Mouse (Mus musculus): ENCODE results near the gene Kazn.

Kazn gene

DNA sequence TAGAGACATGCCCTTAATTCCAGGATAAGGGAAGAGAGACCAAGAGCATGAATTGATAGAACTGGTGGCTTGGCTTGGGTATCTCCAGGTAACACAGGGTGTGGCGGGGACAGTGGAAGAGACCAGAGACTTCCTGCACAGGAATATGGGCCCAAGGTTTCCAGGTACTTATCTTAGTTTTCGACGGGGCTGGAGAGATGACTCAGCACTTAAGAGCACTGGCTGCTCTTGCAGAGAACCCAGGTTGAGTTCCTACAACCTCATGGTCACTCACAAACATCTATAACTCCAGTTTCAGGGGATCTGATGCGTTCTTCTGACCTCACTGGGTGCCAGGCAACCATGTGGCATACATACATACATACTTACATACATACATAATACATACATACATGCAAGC is 3.0 kb upstream of the Kazn start:
- no peak for DNase-seq (ENCODE audit: low read depth, low spot score)

DNA sequence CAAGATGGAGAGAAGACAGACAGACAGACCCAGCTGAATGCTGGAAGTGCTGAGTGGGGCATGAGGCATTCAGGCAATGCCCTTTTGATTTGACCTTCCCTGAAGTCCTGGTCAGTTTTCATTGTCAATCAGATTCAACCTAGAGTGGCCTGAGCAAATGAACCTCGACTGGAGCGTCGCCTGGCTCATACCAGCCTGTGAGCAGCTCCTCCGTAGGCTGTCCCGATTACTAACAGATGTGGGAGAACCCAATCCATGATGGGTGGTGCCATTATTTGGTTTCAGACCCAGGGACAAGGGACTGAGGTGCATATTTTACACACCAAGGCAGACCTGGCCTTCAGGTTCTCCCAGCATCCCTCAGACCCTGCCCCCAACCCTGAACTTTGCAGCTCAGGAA is 1.7 kb upstream of the Kazn start:
- no peak for DNase-seq (ENCODE audit: low read depth, low spot score)

DNA sequence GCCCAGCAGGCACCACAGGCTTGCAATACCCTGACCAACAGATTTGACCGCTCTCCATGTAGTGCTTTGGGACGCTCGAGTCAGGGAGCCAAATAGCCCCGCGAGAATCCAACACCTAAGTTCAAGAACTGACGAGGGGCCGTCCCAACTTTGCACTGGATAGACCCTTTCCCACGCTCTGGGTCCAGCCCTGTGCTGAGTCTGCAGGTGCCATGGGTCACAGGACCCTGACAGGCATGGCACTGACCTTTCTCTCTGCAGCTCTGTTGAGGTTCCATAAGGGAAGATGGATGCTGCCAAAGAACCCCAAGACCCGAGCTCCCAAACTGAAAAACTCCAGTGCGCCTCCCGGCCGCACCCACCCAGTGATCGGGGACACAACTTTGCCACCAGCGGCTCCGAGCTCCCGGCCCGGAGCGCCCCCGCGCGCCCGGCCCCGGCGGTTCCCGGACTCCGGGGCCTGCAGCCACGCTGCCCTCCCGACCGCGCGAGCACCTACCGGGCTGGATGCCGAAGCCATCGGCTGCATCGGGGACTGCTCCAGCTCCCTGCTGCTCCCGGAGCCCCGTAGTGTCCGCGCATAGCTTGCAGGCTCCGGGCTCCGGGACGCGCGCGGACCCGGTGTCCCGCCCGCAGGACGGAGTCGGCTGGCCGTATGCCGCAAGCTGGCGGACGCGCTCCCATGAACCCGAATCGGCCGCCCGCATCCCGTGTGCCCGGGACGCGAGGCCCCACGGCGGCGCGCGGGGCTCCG is 538 bp downstream of the Kazn start:
- DNase-seq (ENCODE audit: low read depth, low spot score) = no peak

- no peak for DNase-seq (ENCODE audit: low read depth, low spot score)
Measured at GRCm38 (mm10) chr4:142238041-142238440, 1.2 kb downstream of the Kazn start.

DNA sequence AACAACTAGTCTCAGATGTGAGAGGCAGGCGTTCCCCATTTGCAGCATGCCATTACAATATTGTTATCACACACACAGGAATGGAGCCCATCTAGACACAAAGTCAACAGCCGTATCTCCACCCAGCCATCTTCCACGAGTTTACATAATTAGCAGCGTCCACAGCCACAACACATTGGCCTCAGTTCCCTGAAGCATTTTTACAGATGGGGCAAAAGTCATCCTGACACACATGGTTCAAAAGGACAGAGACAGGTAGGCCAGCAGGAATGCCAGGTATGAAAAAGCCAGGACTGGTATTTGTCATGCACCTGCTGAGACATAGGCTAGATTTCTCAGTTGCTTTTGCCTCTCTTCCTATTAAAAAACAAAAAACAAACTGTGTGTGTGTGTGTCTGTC is 2.5 kb downstream of the Kazn start:
- no peak for DNase-seq (ENCODE audit: low read depth, low spot score)

- no peak for DNase-seq (ENCODE audit: low read depth, low spot score)
Measured at GRCm38 (mm10) chr4:142235426-142235825, 3.8 kb downstream of the Kazn start.

GRCm38 (mm10) chr4:142234828-142235227 is 4.4 kb downstream of the Kazn start:
- no peak for DNase-seq (ENCODE audit: low read depth, low spot score)

GRCm38 (mm10) chr4:142228821-142229575 is 10.2 kb downstream of the Kazn start:
- no peak for DNase-seq (ENCODE audit: low read depth, low spot score)

DNA sequence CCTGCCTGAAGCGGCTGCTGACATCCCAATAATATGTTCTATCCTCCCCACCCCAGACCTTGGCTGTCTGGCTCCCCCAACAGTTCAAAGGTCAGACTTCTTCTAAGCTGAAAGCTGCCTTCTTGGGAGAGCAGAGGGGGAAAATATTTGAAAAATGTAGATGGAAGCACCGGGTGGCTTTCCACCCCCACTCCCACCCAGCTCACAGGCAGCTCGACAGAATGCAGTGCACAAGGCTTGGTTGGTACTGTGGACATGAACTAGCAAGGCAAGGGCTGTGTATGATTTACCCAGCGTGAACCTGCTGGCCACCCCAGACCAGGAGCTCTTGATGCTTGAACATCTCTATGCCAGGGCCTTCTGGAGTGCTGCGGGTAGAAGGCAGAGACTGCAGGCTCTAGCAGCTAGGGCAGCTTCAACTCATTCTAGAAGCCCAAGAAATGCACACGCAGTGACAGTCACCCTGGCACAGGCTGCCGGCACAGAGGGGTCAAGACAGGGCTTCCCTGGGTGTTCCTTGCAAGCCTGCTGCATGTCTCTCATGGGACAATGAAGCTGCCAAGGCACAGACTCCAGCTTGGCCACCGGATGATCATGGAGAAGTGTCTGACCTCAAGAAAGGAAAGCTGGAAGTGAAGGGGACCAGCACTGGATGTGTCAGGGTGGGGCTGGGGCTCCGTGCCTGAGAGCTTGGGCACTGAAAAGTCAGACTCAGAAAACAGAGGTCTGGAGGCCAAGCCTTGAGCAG is 15.1 kb downstream of the Kazn start:
- DNase-seq (ENCODE audit: low read depth, low spot score) = no peak

GRCm38 (mm10) chr4:142222385-142222784 is 16.8 kb downstream of the Kazn start:
- DNase-seq (ENCODE audit: low read depth, low spot score) = no peak

DNA sequence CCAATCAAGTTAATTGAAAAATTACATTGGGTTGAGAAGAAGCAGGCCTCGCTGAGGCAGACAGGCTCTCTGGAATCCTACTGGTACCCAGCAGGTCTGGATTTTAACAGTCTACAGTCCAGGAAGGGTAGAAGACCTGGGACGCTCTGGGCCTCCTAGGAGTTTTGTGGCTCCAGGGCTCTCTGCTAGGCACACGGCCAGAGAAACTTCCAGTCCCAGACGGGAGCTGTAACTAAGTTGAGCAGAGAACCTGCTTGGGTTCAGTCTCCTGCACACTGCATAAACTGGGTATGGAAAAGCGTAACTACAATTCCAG is 17.5 kb downstream of the Kazn start:
- DNase-seq (ENCODE audit: low read depth, low spot score) = no peak

DNA sequence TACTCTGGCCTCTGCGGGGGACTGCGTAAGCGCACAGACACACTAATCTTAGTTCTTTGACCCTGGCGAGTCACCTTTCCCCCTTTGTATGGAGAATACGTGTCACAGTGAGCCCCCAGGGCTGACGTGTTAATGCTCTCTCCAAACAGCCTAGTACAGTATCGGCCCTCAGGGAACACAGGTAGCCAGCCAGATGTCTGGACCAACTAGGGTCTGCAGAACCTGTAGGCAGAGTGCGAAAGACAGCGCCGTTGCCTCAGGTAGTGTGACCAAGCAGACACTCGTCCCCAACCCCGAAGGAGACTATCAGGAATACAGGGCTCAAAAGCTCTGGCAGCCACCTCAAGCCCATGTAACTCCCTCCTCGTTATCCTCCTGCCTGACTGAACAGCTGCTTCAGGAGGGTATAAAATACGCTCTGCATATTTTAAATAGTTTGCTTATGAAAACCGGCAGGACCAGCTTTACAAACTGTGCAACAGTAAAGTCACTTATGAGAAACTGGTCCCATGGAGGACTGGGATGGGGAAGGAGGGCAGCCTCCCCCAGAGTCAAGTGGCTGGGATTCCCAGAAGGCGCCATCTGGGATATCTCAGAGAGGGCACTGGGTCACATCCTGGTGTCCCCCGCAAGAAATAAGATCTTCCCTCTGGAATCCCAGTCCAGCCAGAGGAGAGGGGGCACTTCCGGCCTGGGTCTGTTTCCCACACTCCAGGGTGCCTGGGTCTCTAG is 18.0 kb downstream of the Kazn start:
- no peak for DNase-seq (ENCODE audit: low read depth, low spot score)

- DNase-seq (ENCODE audit: low read depth, low spot score) = no peak
Measured at GRCm38 (mm10) chr4:142218997-142219396, 20.2 kb downstream of the Kazn start.

DNA sequence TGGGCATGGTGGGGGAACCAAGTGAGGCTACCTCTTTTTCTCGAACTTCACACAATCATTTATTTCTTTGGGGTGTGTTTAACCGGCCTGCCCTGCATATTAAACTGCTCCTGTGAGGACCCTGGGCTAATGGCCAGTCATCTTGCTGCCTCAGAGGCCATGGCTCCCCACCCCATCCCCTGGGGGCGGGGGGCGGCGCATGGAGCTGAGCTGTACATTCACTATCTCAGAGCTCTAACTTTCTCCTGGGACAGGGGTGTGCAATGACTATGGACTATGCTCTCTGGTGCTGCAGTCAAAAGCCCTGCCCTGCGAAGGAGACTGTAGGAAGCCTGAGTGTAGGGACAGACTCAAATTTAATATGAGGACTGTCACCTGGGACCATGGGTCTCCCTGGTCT is 22.2 kb downstream of the Kazn start:
- no peak for DNase-seq (ENCODE audit: low read depth, low spot score)

- no peak for DNase-seq (ENCODE audit: low read depth, low spot score)
Measured at GRCm38 (mm10) chr4:142215760-142216159, 23.4 kb downstream of the Kazn start.

DNA sequence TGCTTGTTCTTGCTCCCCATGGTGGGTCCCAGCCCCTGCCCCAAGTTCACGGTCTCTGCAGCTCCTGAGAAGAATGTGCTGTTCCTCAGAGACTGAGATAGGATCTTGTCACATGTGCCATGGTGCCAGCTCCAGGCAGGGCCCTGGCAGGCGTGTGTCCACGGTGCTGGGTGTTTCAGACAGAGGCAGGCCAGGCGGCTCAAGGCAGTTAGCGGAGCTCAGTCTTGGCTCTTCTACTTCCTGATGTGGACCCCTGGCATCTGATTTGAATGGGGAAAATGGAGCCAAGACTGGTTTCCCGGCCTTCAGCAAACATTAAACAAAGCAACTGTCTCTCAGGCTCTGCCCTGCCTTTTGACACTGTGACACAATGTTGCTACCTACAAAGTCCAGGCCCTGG is 24.7 kb downstream of the Kazn start:
- DNase-seq (ENCODE audit: low read depth, low spot score) = no peak

GRCm38 (mm10) chr4:142212425-142212824 is 26.8 kb downstream of the Kazn start:
- DNase-seq (ENCODE audit: low read depth, low spot score) = no peak

- DNase-seq (ENCODE audit: low read depth, low spot score) = no peak
Measured at GRCm38 (mm10) chr4:142209884-142210283, 29.3 kb downstream of the Kazn start.

- no peak for DNase-seq (ENCODE audit: low read depth, low spot score)
Measured at GRCm38 (mm10) chr4:142209476-142209875, 29.7 kb downstream of the Kazn start.

DNA sequence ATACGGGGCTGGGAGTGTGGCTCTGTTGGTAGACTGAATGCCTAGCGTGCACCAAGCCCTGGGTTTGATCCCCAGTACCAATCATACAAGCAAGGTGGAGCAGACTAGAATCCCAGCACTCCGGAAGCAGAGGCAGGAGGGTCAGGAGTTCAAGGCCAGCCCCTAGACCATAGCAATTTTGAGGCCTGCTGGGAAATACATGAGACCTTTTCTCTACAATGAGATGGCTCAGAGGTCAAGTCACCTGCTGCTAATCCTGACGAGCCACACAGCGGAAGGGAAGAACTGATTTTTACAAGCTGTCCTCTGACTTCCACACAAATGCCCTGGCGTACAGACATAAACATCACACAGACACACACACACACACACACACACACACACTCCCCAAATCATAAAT is 33.5 kb downstream of the Kazn start:
- DNase-seq (ENCODE audit: low read depth, low spot score) = no peak

GRCm38 (mm10) chr4:142196626-142197025 is 42.6 kb downstream of the Kazn start:
- DNase-seq (ENCODE audit: low read depth, low spot score) = no peak

DNA sequence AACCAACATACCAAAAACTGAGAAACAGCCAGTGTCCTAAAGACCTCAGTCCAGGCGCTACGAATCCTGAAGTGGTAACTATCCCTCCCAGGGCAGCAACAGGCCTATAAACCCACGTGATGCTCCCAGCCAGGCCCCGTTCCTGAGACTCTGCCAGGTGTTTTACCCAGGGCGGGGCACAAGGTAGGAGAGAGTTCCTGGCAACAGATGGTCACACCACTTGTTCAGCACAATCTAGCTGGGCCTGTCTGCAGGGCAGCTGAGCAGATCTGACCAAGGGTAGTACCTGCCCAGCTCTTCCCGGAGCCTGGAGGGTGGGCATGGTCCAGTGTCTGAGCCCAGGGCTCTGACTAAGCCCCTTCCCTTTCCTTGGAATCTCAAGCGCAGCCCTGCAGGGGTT is 45.4 kb downstream of the Kazn start:
- no peak for DNase-seq (ENCODE audit: low read depth, low spot score)

Measured in WW6 (cell line).